Mouse (Mus musculus): ENCODE results near the gene Nr4a3.

Nr4a3 gene

GRCm38 (mm10) chr4:48050020-48050419 is 5.1 kb downstream of the Nr4a3 start:
- no peak for DNase-seq (ENCODE audit: low spot score in 2 of 2)

- DNase-seq (ENCODE audit: low spot score in 2 of 2): no peak
Observed at GRCm38 (mm10) chr4:48050442-48050841, 5.5 kb downstream of the Nr4a3 start.

DNA sequence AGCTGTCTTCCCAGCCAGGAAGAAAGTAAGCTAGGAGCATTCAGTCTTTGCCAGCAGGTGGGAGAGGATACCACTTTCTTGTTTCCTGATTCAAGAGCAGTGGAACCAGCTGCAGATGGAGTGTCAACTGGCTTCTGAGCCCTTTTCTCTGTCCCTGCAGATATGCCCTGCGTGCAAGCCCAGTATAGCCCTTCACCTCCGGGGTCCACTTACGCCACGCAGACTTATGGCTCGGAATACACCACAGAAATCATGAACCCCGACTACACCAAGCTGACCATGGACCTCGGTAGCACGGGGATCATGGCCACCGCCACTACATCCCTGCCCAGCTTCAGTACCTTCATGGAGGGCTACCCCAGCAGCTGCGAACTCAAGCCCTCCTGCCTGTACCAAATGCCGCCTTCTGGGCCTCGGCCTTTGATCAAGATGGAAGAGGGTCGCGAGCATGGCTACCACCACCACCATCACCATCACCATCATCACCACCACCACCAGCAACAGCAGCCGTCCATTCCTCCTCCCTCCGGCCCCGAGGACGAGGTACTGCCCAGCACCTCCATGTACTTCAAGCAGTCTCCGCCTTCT is 6.2 kb downstream of the Nr4a3 start:
- DNase-seq (ENCODE audit: low spot score in 2 of 2): no peak

DNA sequence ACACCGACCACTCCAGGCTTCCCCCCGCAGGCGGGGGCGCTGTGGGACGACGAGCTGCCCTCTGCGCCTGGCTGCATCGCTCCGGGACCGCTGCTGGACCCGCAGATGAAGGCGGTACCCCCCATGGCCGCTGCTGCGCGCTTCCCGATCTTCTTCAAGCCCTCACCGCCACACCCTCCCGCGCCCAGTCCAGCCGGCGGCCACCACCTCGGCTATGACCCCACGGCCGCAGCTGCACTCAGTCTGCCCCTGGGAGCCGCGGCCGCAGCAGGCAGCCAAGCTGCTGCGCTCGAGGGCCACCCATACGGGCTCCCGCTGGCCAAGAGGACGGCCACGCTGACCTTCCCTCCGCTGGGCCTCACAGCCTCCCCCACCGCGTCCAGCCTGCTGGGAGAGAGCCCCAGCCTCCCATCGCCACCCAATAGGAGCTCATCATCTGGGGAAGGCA is 6.7 kb downstream of the Nr4a3 start:
- no peak for DNase-seq (ENCODE audit: low spot score in 2 of 2)

DNA sequence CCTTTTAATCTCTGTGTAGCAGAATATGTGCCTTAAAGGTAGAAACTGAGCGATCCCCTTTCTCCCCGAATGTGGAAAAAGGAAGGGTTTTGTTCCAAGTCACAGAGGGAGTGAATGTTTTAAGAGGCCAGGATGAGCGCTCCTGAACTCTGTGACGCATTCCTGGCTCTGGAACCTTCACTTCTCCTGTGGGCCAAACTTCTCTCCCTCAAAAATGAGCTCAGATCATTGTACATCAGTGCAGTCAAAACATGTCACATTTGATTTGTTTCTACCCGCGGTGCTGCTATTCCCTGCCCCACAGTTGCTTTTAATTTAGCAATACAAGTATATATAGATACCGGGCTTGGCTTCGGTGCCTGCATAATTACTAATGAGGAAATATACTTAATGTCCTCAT is 16.8 kb downstream of the Nr4a3 start:
- DNase-seq (ENCODE audit: low spot score in 2 of 2): no peak

DNA sequence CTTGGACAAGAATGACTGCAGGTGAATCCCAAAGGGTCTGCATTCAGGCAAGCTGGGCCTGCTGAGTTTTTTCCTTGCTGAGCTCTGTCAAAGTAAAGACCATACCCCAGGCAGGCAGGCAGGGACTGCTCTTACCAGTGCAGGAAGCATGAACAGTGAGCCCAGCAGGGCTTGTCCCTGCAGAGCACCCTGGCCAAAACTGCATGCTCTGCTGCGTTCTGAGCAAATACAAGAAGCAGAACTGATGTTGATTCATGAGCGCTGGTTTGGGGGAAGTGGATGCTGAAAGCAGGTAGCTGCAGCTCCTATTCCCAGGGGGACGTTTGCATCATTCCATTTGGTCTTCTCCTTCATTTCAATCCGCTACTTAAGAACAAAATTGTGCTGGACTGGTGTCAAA is 19.4 kb downstream of the Nr4a3 start:
- no peak for DNase-seq (ENCODE audit: low spot score in 2 of 2)

DNA sequence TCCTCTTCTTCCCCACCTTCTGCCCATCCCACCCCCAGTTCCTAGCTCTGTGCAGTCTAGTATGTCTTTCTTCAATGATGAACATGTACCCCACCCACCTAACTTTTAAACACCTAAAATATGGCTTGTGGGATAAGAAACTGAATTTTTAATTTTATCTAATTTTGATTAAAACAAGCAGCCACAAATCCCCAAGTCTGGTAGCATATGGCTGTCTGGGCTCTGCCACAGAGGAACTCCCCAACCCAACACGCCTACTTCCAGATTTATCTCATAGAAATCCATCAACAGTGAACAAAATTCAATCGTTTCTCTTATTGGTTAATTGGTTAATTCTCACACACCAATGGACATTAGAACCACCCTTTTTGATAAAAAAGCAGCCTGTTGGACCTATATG is 21.7 kb downstream of the Nr4a3 start:
- no peak for DNase-seq (ENCODE audit: low spot score in 2 of 2)

DNA sequence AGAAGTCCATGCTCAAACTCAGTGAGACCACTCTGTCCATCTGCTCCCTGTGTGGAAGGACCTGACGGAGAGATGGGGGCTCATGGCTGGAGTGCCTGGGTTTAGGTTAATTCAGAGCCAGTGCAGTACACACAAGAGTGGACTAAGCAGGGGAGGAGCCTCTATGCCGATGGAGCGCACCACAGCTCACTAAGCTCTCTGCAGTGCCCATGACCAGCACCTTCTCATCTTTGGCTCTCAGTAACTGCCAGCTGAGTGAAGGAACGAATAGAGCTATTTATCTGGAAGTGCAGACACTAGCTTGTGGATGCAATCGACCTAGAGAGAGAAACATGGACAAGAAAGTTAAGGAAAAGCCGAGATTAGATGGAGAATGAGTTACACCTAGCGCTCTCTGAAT is 24.2 kb downstream of the Nr4a3 start:
- DNase-seq (ENCODE audit: low spot score in 2 of 2): no peak

DNA sequence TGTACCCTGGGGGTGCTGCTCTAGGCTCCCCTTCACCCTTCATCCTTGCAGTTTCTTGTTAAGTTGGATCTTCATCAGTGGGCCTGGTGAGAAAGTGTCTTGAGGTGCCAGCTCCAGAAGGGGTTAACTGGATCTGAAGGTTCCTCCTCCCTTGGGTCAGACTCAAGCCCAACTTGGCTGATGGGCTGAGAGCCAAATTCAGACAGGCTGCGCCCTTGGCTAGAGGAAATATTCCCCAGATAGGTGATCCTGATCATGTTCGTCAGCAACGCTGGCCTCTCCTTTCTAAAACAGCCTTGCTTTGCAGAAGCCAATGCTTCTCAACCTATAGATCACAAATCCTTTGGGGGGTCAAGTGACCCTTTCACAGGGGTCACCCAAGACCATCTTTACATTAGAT is 27.1 kb downstream of the Nr4a3 start:
- no peak for DNase-seq (ENCODE audit: low spot score in 2 of 2)

DNA sequence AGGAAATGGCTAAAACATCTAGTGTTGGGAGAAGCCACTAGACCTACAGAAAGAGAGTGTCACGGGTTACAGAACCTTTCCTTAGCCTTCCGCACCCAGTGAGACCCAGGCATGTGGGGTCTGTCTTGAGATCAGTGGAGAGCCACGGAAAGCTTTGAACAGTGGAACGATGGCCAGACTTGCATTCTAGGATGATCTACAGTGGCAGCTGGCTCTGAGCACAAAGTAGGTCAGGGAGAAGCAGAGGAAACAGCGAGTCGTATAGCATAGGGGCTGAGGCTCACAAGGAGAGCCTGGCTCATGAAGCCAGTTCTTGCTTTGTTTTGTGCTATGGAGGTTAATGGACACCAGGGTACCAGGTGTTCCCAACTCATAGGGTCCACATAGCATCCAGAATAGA is 28.4 kb downstream of the Nr4a3 start:
- no peak for DNase-seq (ENCODE audit: low spot score in 2 of 2)

GRCm38 (mm10) chr4:48074451-48075240 is 29.7 kb downstream of the Nr4a3 start:
- no peak for DNase-seq (ENCODE audit: low spot score in 2 of 2)

DNA sequence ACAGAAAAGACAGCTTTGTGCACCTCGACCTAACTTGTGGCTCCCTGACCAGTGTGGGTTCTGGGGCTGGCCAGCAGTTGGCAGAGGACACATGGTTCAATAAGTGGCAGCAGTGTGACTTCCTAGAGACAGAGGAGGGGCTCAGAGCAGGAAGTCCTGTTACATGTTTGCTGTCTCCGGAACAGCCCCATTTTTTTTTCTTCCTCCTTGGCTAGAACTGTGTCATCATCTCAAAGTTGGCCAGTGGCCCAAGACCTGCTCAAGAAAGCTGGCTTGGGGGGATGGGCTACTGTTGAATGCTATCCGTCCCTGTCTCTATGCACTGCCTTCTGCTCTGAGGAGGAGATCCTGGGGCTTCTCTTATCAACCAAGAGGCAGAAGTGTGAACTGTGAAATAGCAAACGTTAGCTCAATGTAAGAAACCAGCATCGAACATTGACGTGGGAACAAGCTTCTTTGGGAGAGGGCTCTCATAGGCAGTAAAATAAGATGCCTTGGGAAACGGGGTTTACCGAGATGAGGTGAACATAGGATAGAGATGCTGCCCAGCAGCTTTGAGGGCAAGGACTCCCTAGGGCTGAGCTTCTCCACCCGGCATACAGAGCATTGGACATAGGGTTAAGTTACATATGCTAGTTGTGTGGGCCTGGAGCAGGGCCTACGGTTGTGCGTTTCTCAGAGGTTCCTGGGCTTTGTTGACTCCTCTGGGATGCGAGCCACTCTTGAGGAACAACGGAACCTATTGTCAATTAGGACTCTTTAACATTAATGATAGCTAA is 31.9 kb downstream of the Nr4a3 start:
- DNase-seq (ENCODE audit: low spot score in 2 of 2): no peak

GRCm38 (mm10) chr4:48078213-48078612 is 33.3 kb downstream of the Nr4a3 start:
- no peak for DNase-seq (ENCODE audit: low spot score in 2 of 2)

- no peak for DNase-seq (ENCODE audit: low spot score in 2 of 2)
Observed at GRCm38 (mm10) chr4:48079285-48080039, 34.5 kb downstream of the Nr4a3 start.

DNA sequence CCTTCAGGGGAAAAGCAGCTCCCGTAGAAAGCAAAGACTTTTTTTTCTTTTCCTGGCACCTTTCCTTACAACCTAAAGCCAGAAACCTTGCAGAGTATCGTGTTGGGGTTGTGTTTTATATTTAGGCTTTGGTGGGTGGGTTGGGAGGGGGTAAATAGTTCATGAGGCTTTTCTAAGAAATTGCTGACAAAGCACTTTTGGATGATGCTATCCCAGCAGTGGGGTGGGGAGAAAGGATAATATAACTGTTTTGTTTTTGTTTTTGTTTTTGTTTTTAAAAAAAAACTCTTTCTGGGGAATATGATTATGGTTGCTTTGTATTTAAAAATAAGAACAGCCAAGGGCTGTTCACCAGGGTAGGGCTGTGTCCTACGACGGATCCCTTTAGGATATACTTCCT is 38.5 kb downstream of the Nr4a3 start:
- no peak for DNase-seq (ENCODE audit: low spot score in 2 of 2)

DNA sequence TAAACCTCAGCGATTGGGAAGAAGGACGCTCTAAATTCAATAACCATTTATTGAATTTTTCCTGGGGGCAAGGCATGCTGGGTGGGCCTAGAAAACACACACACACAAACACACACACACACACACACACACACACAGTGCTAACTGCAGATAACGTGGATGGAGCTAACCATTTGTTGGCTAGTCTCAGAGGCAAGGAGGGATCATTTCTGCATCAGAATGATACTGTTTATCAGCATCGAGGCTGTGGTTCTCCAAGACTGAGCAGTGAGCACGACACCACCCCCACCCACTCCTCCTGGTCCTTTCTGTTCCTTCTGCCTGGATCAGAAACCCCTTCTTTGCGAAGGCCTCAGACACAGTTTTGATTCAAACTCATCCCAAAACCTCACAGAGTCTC is 41.7 kb downstream of the Nr4a3 start:
- no peak for DNase-seq (ENCODE audit: low spot score in 2 of 2)

- no peak for DNase-seq (ENCODE audit: low spot score in 2 of 2)
Observed at GRCm38 (mm10) chr4:48087497-48087896, 42.5 kb downstream of the Nr4a3 start.

DNA sequence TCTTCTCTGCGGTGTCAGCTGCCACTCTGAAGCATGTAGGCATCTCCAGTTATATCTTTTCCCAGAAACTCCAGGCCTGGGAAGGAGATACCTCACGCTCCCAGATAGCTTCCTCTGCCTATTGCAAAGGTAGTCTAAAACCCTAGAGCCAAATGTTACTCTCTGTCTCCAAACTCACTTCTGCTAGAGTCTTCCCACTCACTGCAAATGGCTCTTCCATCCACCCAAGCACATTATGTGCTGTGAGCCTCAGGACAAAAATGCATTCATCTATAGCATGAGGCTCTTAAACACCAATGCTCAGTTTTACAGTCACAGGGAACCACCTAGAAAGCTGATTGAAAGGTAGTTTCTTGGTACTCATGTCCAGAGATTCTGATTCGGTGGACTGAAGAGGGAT is 48.3 kb downstream of the Nr4a3 start:
- no peak for DNase-seq (ENCODE audit: low spot score in 2 of 2)

DNA sequence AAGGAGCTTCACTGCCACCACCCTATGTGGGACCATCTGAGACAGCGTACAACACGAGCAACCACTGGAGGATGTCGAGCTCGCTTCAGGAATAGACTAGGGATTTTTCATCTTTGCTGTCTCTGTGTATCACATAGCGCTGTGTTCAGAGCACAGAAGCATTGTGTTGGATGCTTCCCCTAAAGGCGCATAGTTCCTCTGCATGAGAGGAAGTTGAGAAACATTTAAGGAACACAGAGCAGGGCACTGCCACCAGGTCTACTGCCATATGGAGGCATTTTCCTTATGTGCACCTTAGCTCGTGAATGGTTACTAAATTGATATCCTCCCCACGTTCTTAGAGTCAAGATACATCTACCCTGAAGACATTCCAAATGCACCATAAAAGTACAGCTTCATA is 55.3 kb downstream of the Nr4a3 start:
- no peak for DNase-seq (ENCODE audit: low spot score in 2 of 2)

GRCm38 (mm10) chr4:48101981-48102380 is 57.0 kb downstream of the Nr4a3 start:
- no peak for DNase-seq (ENCODE audit: low spot score in 2 of 2)

GRCm38 (mm10) chr4:48105387-48105786 is 60.4 kb downstream of the Nr4a3 start:
- DNase-seq (ENCODE audit: low spot score in 2 of 2): no peak

DNA sequence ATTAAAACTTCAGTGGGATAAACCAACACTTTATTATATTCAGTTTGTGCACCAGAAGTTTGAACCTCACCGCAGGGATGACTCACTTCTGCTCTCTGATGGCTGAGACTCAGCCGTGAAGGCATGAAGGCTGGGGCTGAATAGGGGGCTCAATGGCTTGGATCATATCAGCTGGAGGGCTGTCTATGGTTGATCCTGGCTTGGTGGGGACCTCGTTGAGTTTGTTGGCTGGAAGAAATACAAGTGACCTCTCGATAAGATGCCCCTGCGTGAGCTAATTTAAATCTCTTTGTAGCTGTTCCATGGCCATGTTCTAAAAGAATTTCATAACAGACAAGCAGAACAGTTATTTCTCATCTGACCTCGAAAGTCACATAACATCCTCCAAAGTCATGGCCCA is 62.1 kb downstream of the Nr4a3 start:
- DNase-seq (ENCODE audit: low spot score in 2 of 2): no peak

Data from urinary bladder, adult 18-20 months (tissue).